Mouse (Mus musculus) C2C12 (cell line): Measurements from ENCODE around the gene Ubtf.

Source experiments
- CTCF ChIP-seq: IDR thresholded peaks from one replicate; pipeline ENCODE4 v1.5.1; 2011; ENCODE audit not compliant: control insufficient read depth, insufficient read depth, insufficient read length
- MAX ChIP-seq: IDR thresholded peaks from one replicate; pipeline ENCODE4 v1.6.1; 2011; ENCODE audit warnings: mild to moderate bottlenecking, control low read depth
- MYOG ChIP-seq: IDR thresholded peaks from one replicate; pipeline ENCODE4 v1.6.1; 2011; ENCODE audit not compliant: control insufficient read depth, insufficient read length; ENCODE audit errors: extremely low read depth
- USF1 ChIP-seq: IDR thresholded peaks from one replicate; pipeline ENCODE4 v1.6.1; 2011; ENCODE audit warnings: low read depth, mild to moderate bottlenecking, control low read depth, moderate library complexity

- TF ChIP-seq MYOG (no peak), USF1 (no peak), MAX (no peak), CTCF (no peak)
Observed at GRCm38 (mm10) chr11:102348101-102348585, 28.6 kb upstream of the Ubtf start.
